Mouse (Mus musculus) gastrocnemius, adult 2 months (tissue): ENCODE measurements around the gene Lonp1. TPM values are rescaled to one million over a fixed set of nuclear protein-coding genes. Genes with fewer than 3 reads are reported as not detected.
A peak's percentile ranks its signal among the peaks of the same experiment; 100 is the strongest.

Experiments
- DNase-seq: peaks from one replicate; pipeline ENCODE4 v3.0.0; 2022
- H3K27ac ChIP-seq: fragments of 200-600 bp; 2 replicates; pipeline ENCODE4 v1.8.1; 2022; ENCODE audit warnings: mild to moderate bottlenecking
- H3K4me3 ChIP-seq: fragments of 200-600 bp; 2 replicates; pipeline ENCODE4 v1.8.1; 2022; ENCODE audit warnings: mild to moderate bottlenecking, moderate library complexity
- CTCF ChIP-seq: fragments of 200-600 bp; IDR thresholded peaks from 2 replicates; pipeline ENCODE4 v1.8.1; 2022; ENCODE audit warnings: antibody characterized with exemption, mild to moderate bottlenecking, moderate library complexity
- intact Hi-C: fragments of 180-260 bp; cut with DNase I; formaldehyde crosslinking; loops from one replicate; pipeline ENCODE4 v1.15.1; 2025
- total RNA-seq, 2 experiments: library from RNA; stranded (reverse); gene quantifications; 2 replicates each; pipeline ENCODE4 v1.2.3; 2021

The Lonp1 gene
- total RNA-seq, 2 experiments from 2014 or later: 60.4 to 71.8 TPM

GRCm38 (mm10) chr17:56604422-56604821 is 22.3 kb downstream of the Lonp1 start:
- no peak for DNase-seq
- Histone ChIP-seq H3K4me3 (no peak overlapping the region), H3K27ac (no peak overlapping the region)
- intact Hi-C loops: loop anchor here (10.0 kb wide), 1 partner anchor 490 kb away; the partner anchor contains the start of gene Plin5
- no peak for TF ChIP-seq CTCF

DNA sequence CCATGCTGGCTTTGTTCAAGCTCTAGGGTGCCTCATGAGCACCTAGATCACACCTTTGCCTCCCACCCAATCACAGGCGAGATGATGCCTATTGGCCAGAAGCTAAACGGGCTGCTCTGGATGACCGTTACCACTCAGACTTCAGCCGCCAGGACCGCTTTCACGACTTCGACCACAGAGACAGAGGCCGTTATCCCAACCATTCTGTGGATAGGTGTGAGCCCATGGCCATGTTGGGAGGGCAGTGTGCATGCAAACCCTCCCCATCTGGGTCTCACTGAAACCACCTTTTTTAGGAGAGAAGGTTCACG is 22.7 kb downstream of the Lonp1 start:
- TF ChIP-seq CTCF: no peak
- intact Hi-C loops: loop anchor here (10.0 kb wide), 1 partner anchor 489 kb away; the partner anchor contains the start of gene Plin5

DNA sequence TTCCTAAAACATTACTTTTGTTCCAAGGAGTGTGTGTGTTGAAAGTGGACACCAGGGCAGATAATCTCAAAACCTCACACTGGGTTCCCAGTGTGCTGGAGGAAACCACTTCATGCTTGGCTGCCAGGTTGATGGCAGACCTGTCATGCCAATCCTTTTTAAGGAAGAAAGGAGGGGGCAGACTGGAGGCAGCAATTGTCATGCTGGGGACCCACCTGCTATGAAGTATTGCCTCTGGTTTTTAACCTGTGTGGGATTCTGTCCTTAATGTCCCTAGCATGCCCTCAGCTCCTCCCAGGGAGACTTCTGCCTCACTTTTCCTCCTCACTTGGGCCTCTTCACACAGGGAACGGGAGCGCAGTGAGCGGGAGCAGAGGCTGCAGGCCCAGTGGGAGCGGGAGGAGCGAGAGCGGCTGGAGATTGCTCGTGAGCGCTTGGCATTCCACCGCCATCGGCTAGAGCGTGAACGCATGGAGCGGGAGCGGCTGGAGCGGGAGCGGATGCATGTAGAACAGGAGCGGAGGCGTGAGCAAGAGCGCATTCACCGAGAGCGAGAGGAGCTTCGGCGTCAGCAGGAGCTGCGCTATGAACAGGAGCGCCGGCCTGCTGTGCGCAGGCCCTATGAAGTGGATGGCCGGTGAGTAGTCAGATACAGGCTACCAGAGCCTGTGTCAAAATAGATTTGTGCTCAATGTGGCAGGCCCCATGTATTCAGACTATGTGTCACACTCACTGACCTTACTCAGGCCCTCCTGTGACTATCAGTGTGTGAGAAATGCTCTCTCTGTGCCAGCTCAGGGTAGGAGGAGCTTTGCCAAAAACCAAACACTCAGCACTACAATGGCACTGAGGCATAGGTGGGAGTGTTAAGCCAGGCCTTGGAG is 23.3 kb downstream of the Lonp1 start:
- no peak for TF ChIP-seq CTCF

More for the DNA sequence above, 22.7 kb downstream of the Lonp1 start:
- DNase-seq: no peak
- no peak overlapping the region for H3K27ac ChIP-seq
- no peak overlapping the region for H3K4me3 ChIP-seq

DNA sequence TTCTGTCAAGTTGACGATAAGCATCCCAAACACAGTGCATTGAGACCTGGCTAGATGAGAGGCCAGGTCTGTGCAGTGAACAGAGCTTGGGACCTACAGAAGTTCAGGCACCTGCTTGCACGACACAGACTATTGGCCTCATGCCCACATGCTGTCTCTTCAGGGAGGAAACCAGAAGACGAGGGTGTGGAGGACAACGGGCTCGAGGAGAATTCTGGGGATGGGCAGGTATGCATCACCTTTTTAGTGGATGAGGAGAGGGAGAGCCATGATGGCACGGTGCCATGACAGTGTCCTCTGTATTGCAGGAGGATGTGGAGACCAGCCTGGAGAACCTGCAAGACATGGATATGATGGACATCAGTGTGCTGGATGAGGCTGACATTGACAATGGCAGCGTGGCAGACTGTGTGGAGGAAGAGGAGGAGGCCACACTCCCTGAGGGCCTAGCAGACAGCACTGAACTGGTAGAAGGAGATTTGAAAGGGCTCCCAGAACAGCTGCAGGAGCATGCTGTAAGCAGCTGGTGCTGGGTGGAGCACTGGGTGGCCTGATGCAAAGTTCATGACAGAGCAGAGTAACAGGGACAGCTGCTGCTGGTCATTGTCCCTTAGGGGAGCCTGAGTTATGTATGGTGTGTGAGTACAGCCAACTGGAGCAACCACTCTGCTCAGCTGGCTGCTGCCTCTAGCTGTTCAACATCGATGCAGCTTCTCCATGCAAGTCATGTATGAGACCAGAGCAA is 33.0 kb downstream of the Lonp1 start:
- TF ChIP-seq CTCF: no peak
- intact Hi-C loops: loop anchor here (2.0 kb wide), 1 partner anchor 15 kb away; the partner anchor contains the start of gene 2410015M20Rik
- peak overlapping the region; percentile 58 for H3K27ac ChIP-seq
- peak; percentile 39 for DNase-seq
- no peak overlapping the region for H3K4me3 ChIP-seq

More for the DNA sequence above, 23.3 kb downstream of the Lonp1 start:
- intact Hi-C loops: loop anchor here (10.0 kb wide), 1 partner anchor 489 kb away; the partner anchor contains the start of gene Plin5
- DNase-seq: no peak
- Histone ChIP-seq H3K4me3 (no peak overlapping the region), H3K27ac (no peak overlapping the region)

GRCm38 (mm10) chr17:56592553-56592952 is 34.1 kb downstream of the Lonp1 start:
- no peak for TF ChIP-seq CTCF
- Histone ChIP-seq H3K27ac (peak overlapping the region; percentile 58), H3K4me3 (no peak overlapping the region)
- peak; percentile 45 for DNase-seq
- intact Hi-C loops: no loop called here

GRCm38 (mm10) chr17:56588921-56589320 is 37.8 kb downstream of the Lonp1 start:
- no peak overlapping the region for H3K27ac ChIP-seq
- no peak for TF ChIP-seq CTCF
- intact Hi-C loops: no loop called here
- H3K4me3 ChIP-seq: no peak overlapping the region
- DNase-seq: no peak

DNA sequence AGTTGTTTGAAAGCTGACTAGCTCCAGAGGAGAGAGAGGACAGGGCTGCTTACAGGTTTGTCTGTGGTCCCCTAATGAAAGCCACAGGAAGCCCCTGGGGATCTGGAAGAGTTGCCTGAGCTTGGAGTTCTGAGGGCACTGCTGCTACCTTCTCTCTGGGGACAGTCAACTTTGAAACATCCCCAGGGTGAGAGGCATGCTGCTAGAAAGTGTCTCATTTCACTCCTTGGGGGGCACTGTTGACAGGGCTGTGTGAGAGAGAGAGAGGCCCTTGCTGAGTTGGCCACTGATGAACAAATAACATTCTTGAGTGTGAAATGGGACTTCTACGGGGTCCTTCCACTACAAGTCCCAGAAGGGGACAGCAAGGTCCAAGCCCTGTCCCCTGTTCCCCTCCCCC is 38.9 kb downstream of the Lonp1 start:
- Histone ChIP-seq H3K27ac (no peak overlapping the region), H3K4me3 (peak overlapping the region; percentile 88)
- no peak for DNase-seq
- intact Hi-C loops: no loop called here
- TF ChIP-seq CTCF: no peak

DNA sequence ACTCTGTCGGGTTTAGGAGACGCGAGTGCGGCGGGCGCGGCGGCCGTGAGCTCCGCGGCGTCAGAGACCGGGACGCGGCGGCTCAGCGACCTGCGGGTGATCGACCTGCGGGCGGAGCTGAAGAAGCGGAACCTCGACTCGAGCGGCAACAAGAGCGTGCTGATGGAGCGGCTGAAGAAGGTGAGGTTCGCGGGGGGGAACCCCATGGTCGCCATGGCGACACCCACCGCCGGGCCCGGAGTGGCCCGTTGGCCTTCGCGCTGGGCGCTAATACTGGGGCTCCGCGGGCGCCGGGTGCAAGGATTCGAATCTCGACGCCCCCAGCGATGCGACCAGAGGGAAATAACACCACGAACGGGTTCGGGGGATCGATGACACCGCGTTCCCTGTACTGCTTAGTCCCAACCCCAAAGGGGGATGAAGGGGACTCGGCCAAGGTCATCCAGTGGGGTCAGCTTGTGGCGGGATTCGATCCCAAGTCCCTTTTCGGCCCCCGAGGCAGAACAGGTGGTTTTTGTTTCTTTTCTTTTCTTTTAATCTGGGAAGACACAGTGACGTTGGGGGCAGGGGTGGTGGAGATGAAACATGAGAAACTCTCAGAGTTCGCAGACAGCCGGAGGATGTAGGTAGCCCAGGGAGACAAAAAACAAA is 41.4 kb downstream of the Lonp1 start:
- peak overlapping the region; percentile 88 for H3K4me3 ChIP-seq
- peak; percentile 67 for DNase-seq
- no peak for TF ChIP-seq CTCF
- intact Hi-C loops: no loop called here
- peak overlapping the region; percentile 100 for H3K27ac ChIP-seq

DNA sequence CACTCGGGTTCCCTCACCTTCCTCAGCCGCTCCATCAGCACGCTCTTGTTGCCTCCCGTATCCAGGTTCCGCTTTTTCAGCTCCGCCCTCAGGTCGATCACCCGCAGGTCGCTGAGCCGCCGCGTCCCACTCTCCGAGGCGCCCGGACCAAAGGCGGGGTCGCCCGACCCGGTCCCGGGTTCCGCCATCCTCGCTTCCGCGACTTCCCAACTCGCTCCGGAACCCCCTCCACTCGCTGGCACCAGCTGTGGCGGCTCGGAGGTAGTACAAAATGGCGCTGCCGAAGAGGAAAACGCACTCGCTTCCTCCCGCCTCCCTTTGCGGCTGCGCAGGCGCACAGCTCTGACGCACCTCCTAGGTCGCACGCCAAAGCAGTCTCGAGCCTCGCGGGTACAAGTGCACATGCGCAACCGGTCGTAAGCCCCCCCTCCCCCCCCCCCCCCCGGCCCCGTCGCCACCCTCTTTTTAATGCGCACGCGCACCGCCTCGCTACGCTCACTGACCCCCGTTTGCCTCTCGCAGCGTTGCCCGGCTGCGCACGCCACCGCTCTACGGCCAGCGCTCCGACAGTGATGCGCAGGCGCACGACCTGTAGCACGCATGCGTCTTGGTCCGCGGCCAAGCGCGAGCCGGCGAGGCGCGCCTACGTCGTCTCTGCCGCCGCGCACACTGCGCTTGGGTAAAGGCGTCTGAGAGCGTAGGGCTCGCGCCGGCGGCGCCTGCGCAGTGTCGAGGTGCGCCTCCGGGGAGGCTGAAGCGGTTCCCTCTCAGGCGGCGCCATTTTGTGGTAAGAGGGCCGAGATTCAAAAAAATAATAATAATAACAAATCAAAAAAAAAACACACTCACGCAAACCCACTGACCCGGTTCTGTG is 42.2 kb downstream of the Lonp1 start, which contains the start of the genes Safb2 and Safb:
Safb2 (minus strand) TSS at position 329 of the 874 bp plus-strand sequence.
Safb (plus strand) TSS at position 569 of the 874 bp plus-strand sequence.
- DNase-seq: peak; percentile 100
- no peak for TF ChIP-seq CTCF
- Histone ChIP-seq H3K4me3 (peak within 1 kb of the TSS; percentile 88), H3K27ac (peak within 1 kb of the TSS; percentile 100)
- intact Hi-C loops: no loop called here

- intact Hi-C loops: no loop called here
- no peak for TF ChIP-seq CTCF
- peak; percentile 80 for DNase-seq
- Histone ChIP-seq H3K4me3 (peak overlapping the region; percentile 88), H3K27ac (peak overlapping the region; percentile 100)
These were observed 43.0 kb downstream of the Lonp1 start for GRCm38 (mm10) chr17:56583611-56584256.

GRCm38 (mm10) chr17:56583071-56583470 is 43.6 kb downstream of the Lonp1 start:
- DNase-seq: no peak
- H3K4me3 ChIP-seq: peak overlapping the region; percentile 88
- TF ChIP-seq CTCF: no peak
- H3K27ac ChIP-seq: peak overlapping the region; percentile 100
- intact Hi-C loops: no loop called here
